ENCODE assay signal across 19 mouse cellular contexts in genomic region chr19:42404364-42404763, GRCm38 (mm10). TPM values are rescaled to one million over a fixed set of nuclear protein-coding genes. Genes with fewer than 3 reads are reported as not detected.
DNase-seq lines count a peak whose midpoint lies in the region; TF ChIP-seq lines count a peak whose summit lies in the region.
"Had no signal": no experiment of that assay in that cellular context is flagged by ENCODE, and none has a peak within 500 bp of the region (broad histone marks: within the 10 kb centered on the region; RNA-seq: fewer than 3 reads in every experiment).

No protein-coding gene starts in this region.

- H3K4me3 ChIP-seq in left cerebral cortex, adult 2 months, result no peak overlapping the region
- H3K4me3 ChIP-seq: forebrain, embryonic 12.5 days; gastrocnemius, adult 2 months; hindbrain, embryonic 12.5 days; hindbrain, embryonic 15.5 days had no signal

- peak; percentile 45 to 61 for DNase-seq in cerebellum, postnatal 10 days
- DNase-seq in cerebellum, adult 8-10 months, result no peak
- DNase-seq in layer of hippocampus, adult 11-12 months (ENCODE audit: low spot score), result peak; percentile 63
- DNase-seq in layer of hippocampus, postnatal 25 days (ENCODE audit: extremely low spot score in 1 of 2, low spot score in 1 of 2), result no peak
- no peak for DNase-seq in left cerebral cortex, adult 2 months (ENCODE audit: extremely low spot score in 1 of 2, low spot score in 2 of 2)
- DNase-seq in left cerebral cortex, postnatal 10 days (ENCODE audit: extremely low spot score in 1 of 2, low spot score in 2 of 2), result no peak
- DNase-seq in brain, adult 2 months (ENCODE audit: low read depth, low spot score), result peak; percentile 63
- DNase-seq in urinary bladder, postnatal 4 days (ENCODE audit: low spot score in 2 of 2), result no peak
- DNase-seq: adrenal gland, adult 8-10 months; adrenal gland, postnatal 25 days; cerebellum, adult 11 months; cerebellum, adult 2 months; forebrain, postnatal 0 days; gastrocnemius, adult 2 months; gastrocnemius, postnatal 14 days; heart, adult 11 months had no signal

- intact Hi-C loops in left cerebral cortex, adult 2 months (cut with DNase I), result no loop called here
- intact Hi-C loops in left cerebral cortex, postnatal 10 days (cut with DNase I), result no loop called here

- H3K27ac ChIP-seq in left cerebral cortex, adult 2 months, result peak overlapping the region; percentile 40; the same call in 1 of the 2 replicates
- H3K27ac ChIP-seq: forebrain, embryonic 12.5 days; gastrocnemius, adult 2 months; hindbrain, embryonic 12.5 days; hindbrain, embryonic 15.5 days had no signal

- TF ChIP-seq CTCF in left cerebral cortex, adult 2 months (IDR thresholded peaks at IDR 0.05), result no peak

RNA-seq across cellular contexts. Expression of gene Crtac1, which starts 27.2 kb away (rescaled TPM):
- 100 to 1,000 TPM in 1 of 2 experiments, 10 to 100 TPM in 1; 82.9 to 105 TPM for total RNA-seq in layer of hippocampus, postnatal 25 days (2021)
- total RNA-seq in left cerebral cortex, adult 2 months (2021), result 10 to 100 TPM; 62.9 to 72.8 TPM
- total RNA-seq in left cerebral cortex, postnatal 10 days (2021), result 10 to 100 TPM; 69.2 to 86.4 TPM

Comparison
In these comparisons a context has a peak if more than half of its experiments do, and no peak if none do; other contexts are left out.
1. DNase-seq: peak in cerebellum, postnatal 10 days (2 of 2), layer of hippocampus, adult 11-12 months (single experiment) and brain, adult 2 months (single experiment); none in cerebellum, adult 8-10 months (single experiment), layer of hippocampus, postnatal 25 days (0 of 2), left cerebral cortex, adult 2 months (0 of 2), left cerebral cortex, postnatal 10 days (0 of 2) and urinary bladder, postnatal 4 days (0 of 2).